Mouse (Mus musculus): Measurements from ENCODE around the gene Nr2c1.

DNA sequence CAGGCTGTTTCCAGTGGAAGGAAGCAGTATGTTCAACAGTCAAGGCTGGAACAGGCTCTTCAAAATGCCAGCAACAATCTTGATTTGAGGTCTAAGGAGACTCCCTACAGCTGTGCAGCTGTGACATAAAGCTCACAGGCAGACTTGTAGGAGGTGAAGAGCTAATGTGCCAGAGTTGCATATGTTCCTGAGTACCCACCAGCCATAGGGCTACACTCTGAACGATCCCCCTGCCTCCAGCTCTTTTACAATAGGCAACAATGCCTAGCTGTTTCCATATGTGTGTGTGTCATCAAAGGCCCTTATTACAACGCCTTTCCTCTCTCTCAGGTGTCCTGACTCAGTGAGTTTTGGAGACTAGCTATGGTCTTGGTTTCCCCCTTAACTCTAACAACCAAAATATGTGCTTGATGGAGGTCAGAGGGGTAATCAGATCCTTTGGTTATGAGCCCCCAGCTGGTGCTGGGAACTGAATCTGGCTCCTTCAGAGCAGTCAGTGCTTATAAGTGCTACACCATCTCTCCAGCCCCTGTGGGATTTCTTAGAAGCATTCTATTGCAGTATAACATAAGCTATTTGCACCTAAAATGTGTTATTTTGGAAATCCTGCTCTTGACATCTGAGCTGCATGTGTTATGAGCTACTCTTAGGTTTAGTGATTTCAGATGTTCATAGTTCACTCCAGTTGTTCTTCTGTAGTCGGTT, 7.4 kb upstream of the Nr2c1 start:
- no peak for TF ChIP-seq POLR2A (IDR thresholded peaks at IDR 0.05; ENCODE audit: borderline replicate concordance, extremely low read depth, insufficient read depth, insufficient read length, poor library complexity, severe bottlenecking)
- no peak for TF ChIP-seq CTCF (IDR thresholded peaks at IDR 0.05; ENCODE audit: borderline replicate concordance, extremely low read depth, insufficient read depth, insufficient read length)
